Mouse (Mus musculus) olfactory bulb, adult 2 months (tissue): ENCODE data around the gene Fhl1. TPM values are rescaled to one million over a fixed set of nuclear protein-coding genes. Genes with fewer than 3 reads are reported as not detected.

ENCODE experiments used
- H3K27ac ChIP-seq: fragments of 200-500 bp; 2 replicates; pipeline ENCODE4 v1.5.1; 2012; ENCODE audit warnings: low read depth, low read length; ENCODE audit not compliant: insufficient read depth
- H3K4me1 ChIP-seq: fragments of 200-500 bp; 2 replicates; pipeline ENCODE4 v1.6.1; 2012; ENCODE audit warnings: low read length; ENCODE audit not compliant: control insufficient read depth, insufficient read depth
- H3K4me3 ChIP-seq: fragments of 200-500 bp; 2 replicates; pipeline ENCODE4 v1.5.1; 2012; ENCODE audit warnings: mild to moderate bottlenecking, low read depth, low read length, moderate library complexity; ENCODE audit not compliant: insufficient read depth
- CTCF ChIP-seq: fragments of 200-500 bp; IDR thresholded peaks from 2 replicates; pipeline ENCODE4 v1.5.1; 2012; ENCODE audit warnings: low read depth, mild to moderate bottlenecking, low read length, moderate library complexity; ENCODE audit not compliant: insufficient read depth
- POLR2A ChIP-seq: fragments of 200-500 bp; IDR thresholded peaks from 2 replicates; pipeline ENCODE4 v1.6.1; 2012; ENCODE audit warnings: mild to moderate bottlenecking, low read depth, low read length, moderate library complexity; ENCODE audit not compliant: insufficient read depth
- WGBS: fragments of 180-500 bp; shearing (Covaris S2); methylation state at CpG from one replicate; pipeline ENCODE4 v1.1.7; 2018; 5-methylcytosine and 5-hydroxymethylcytosine counted together
- polyA plus RNA-seq: library from polyadenylated mRNA; stranded (reverse); fragments of >200 nt; gene quantifications from 2 replicates; pipeline ENCODE4 v1.2.4, GENCODE M21; 2012; ENCODE audit warnings: low replicate concordance; ENCODE audit not compliant: missing spikeins, insufficient read depth, insufficient read length

Fhl1 gene
- polyA plus RNA-seq, 1 experiment: not detected

DNA sequence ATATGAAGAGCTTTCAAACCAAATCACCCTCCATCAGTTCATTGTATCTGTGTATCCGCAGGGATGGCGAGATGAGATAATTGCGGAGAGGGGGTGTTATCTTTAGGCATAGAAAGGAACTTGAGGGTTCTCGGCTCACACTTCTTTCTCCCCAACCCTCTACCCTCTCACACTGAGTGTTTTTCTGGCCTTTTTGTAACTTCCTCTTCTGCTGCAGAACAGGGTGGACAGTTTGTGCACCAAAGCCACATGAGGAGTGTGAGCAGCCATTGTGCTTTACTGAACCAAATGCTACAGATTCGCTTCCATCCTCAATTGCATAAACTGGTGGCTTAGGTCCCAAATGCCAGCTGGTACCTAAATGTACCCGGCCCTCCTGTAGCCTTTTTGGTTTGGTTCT is 104.3 kb downstream of the Fhl1 start:
- Histone ChIP-seq H3K4me3 (no peak overlapping the region), H3K4me1 (no peaks in the 10 kb centered on the region), H3K27ac (no peak overlapping the region)
- TF ChIP-seq CTCF (no peak), POLR2A (no peak)
- 75% methylated on average over 6 of the region's 6 CpGs for WGBS

DNA sequence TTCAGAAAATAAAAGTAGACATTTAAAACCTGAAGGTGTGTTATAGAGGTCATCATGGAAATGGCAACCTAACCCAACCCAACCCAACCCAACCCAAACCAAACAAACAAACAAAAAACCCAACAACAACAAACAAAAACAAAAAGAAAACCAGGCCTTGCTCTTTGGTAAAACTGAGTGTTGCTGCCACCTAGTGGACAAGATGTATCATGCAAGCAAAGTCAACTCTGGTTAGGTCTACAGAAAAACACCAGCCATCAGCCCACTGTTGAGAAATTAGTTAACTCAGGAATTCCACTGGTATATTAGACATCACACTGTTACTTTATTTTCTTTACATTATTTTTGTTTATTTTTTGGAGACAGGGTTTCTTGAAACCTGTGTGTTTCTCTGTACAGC is 107.8 kb downstream of the Fhl1 start:
- Histone ChIP-seq H3K27ac (no peak overlapping the region), H3K4me3 (no peak overlapping the region)
- TF ChIP-seq POLR2A: no peak
- TF ChIP-seq CTCF: no peak

DNA sequence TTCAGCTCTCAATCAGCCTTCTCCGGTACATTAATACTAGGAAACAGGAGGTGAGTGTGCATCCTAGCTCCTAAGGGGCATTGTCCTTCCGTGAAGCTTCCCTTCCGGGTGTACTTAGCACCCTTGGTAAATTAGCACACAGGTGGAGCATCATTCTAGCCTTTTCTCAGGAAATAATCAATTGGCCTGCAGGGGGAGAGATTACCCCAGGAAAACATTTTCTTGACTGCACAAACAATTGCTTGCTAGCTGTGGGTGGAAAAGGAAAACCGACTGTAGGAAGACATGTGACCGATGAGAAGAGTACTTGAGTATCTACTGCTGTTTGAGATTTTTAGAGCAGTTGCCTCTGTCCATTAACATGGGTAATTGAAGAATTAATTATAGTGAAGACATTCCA is 109.7 kb downstream of the Fhl1 start:
- no peak for TF ChIP-seq POLR2A
- no peak for TF ChIP-seq CTCF
- no peak overlapping the region for H3K4me3 ChIP-seq
- 51% methylated on average over 5 of the region's 5 CpGs for WGBS
- H3K27ac ChIP-seq: no peak overlapping the region
- no peaks in the 10 kb centered on the region for H3K4me1 ChIP-seq

More for the DNA sequence above, 107.8 kb downstream of the Fhl1 start:
- no peaks in the 10 kb centered on the region for H3K4me1 ChIP-seq

Other genes with a start within 250 kb of the Fhl1 start
- gene Gm10477, start 207.0 kb upstream of the Fhl1 start, polyA plus RNA-seq: not detected in 2 replicates
- gene Gm648, start 182.2 kb upstream of the Fhl1 start, polyA plus RNA-seq: not detected in 2 replicates
- not detected in 2 replicates for gene Mmgt1, start 133.7 kb upstream of the Fhl1 start, polyA plus RNA-seq
- gene Slc9a6, start 122.0 kb upstream of the Fhl1 start, polyA plus RNA-seq: 368 TPM in 1 of 2 replicates, not detected in the other
- not detected in 2 replicates for gene Map7d3, start 90.5 kb downstream of the Fhl1 start, polyA plus RNA-seq
- gene Adgrg4, start 138.4 kb downstream of the Fhl1 start, polyA plus RNA-seq: not detected in 2 replicates